Mouse (Mus musculus) liver, embryonic 11.5 days (tissue): ENCODE data around the gene Creld1. TPM values are rescaled to one million over a fixed set of nuclear protein-coding genes. Genes with fewer than 3 reads are reported as not detected.

Experiments
- ATAC-seq: fragments of 200-750 bp; cut with Nextera tagmentation; replicated peaks from 2 replicates; pipeline ENCODE4 v1.8.0; 2017; ENCODE audit warnings: moderate number of reproducible peaks, mild to moderate bottlenecking, moderate TSS enrichment, moderate library complexity; ENCODE audit not compliant: low FRiP score
- DNase-seq: peaks from one replicate; pipeline ENCODE4 v3.0.0-alpha.2; 2017; ENCODE audit warnings: low spot score
- H3K27ac ChIP-seq: fragments of 300-500 bp; sonication (generic); 2 replicates; pipeline ENCODE4 v1.5.1; 2014; ENCODE audit warnings: mild to moderate bottlenecking, low read depth, low read length, control low read depth
- H3K27me3 ChIP-seq: fragments of 300-500 bp; sonication (generic); replicated peaks from 2 replicates; pipeline ENCODE4 v1.6.1; 2014; ENCODE audit warnings: low read length, mixed read lengths; ENCODE audit not compliant: control insufficient read depth, insufficient read depth
- H3K36me3 ChIP-seq: fragments of 300-500 bp; sonication (generic); 2 replicates; pipeline ENCODE4 v1.6.1; 2014; ENCODE audit warnings: mild to moderate bottlenecking, low read length, moderate library complexity, mixed read lengths; ENCODE audit not compliant: control insufficient read depth, insufficient read depth
- H3K4me1 ChIP-seq: fragments of 300-500 bp; sonication (generic); replicated peaks from 2 replicates; pipeline ENCODE4 v1.6.1; 2014; ENCODE audit warnings: low read length, mixed read lengths; ENCODE audit not compliant: control insufficient read depth, insufficient read depth
- H3K4me2 ChIP-seq: fragments of 300-500 bp; sonication (generic); 2 replicates; pipeline ENCODE4 v1.6.1; 2014; ENCODE audit warnings: mild to moderate bottlenecking, control low read depth, moderate library complexity
- H3K4me3 ChIP-seq: fragments of 300-500 bp; sonication (generic); 2 replicates; pipeline ENCODE4 v1.5.1; 2014; ENCODE audit warnings: low read depth, low read length, control low read depth
- H3K9ac ChIP-seq: fragments of 300-500 bp; sonication (generic); 2 replicates; pipeline ENCODE4 v1.6.1; 2014; ENCODE audit warnings: low read depth, low read length, control low read depth
- H3K9me3 ChIP-seq: fragments of 300-500 bp; sonication (generic); 2 replicates; pipeline ENCODE4 v1.6.1; 2016; ENCODE audit warnings: low read length, inconsistent platforms, mixed read lengths; ENCODE audit not compliant: control insufficient read depth
- WGBS: fragments of 180-500 bp; shearing (Covaris S2); extraction: QIAGEN DNeasy Blood & Tissue Kit; methylation state at CpG from one replicate; pipeline ENCODE4 v1.1.7; 2014; 5-methylcytosine and 5-hydroxymethylcytosine counted together
- polyA plus RNA-seq: library from polyadenylated mRNA; unstranded; fragments of >200 nt; fragmentation: Nextera tagmentation; extraction: Ambion mirVana; gene quantifications from 2 replicates; pipeline ENCODE4 v1.2.1, GENCODE M21; 2014

The Creld1 gene
- polyA plus RNA-seq, 1 experiment from 2014 or later = 18.5 TPM

DNA sequence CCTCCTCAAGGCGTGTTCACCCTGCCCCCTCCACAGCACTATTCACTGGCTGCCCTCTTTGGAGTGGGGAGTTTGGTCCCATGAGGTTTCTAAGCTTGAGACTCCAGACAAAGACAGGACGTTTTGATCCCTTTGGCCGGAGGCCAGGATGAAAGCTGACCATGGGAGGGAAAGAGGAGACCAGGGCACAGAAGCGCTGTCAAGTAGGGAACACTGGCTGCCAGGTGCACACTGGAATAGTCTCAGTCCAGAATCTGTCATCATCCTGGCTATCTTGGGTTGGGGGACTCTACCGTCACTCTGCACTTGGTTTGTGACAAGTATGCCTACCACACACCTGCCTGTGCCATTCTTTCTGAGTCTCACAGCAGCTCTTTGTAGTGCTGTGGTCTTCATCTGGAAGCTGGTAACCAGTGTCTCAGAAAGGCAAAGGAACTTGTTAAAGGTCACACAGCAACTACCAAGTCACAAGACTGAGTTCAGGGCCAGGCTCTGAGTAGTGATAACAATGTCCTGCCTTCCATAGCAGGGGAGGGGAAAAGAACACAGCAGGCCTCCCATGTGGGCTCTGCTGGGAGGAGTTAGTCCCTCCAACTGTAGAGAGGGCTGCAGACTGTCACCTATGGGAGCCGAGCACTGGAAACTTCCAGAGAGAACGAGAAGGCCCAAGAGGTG is 25.3 kb downstream of the Creld1 start:
- no peaks in the 10 kb centered on the region for H3K36me3 ChIP-seq
- no peak overlapping the region for H3K27ac ChIP-seq
- no peak overlapping the region for H3K4me2 ChIP-seq
- no peak overlapping the region for H3K4me3 ChIP-seq
- H3K9me3 ChIP-seq = no peaks in the 10 kb centered on the region
- H3K27me3 ChIP-seq = no peaks in the 10 kb centered on the region
- DNase-seq (no peak), ATAC-seq (0 out of 2 replicates have a peak, but pooled peaks have one; percentile 43)
- WGBS = 70% methylated on average over 7 of the region's 7 CpGs
- H3K9ac ChIP-seq = no peak overlapping the region
- no peaks in the 10 kb centered on the region for H3K4me1 ChIP-seq

DNA sequence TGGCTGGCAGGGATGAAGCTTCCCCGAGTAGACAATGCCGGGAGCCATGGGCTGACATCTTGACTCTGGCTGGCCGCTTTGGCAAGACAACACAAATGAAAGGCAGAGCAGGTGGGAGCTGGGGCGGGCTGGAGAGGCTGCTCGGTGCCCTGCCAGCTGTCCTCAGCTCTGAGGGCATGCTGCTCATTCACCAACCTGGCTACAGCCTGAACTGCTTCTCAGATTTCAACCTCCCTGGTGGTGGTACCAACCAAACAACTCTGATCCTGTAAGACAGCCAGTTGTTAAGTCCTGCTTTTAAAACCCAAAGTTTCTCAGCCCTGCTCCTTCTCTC is 25.8 kb downstream of the Creld1 start:
- Histone ChIP-seq H3K4me1 (no peaks in the 10 kb centered on the region), H3K4me3 (no peak overlapping the region)
- 67% methylated on average over 5 of the region's 5 CpGs for WGBS

DNA sequence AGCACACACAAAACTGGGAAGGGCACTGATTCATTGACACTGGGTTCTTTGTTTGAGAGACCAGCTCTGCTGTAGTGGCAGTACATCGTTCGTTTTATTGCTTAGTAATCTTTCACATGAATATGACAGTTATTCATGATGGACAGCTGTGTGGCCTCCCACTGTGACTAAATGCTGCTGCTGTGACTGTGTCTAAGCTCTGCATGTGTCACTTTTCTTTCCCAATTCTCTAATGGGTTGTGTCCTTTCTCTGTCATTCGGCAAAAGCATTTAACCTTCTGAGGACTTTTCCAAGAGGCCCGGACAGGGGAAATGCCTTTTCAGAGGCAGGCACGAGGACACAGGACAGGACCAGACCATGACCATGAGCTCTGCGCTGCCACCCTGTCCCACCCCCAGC is 30.8 kb downstream of the Creld1 start:
- no peak overlapping the region for H3K4me3 ChIP-seq
- 91% methylated on average over 6 of the region's 6 CpGs for WGBS
- ATAC-seq (no peak), DNase-seq (no peak)
- H3K27ac ChIP-seq = no peak overlapping the region
- H3K9me3 ChIP-seq = peaks cover 4% of the 10 kb centered on the region; the same call in 1 of the 2 replicates
- no peaks in the 10 kb centered on the region for H3K4me1 ChIP-seq
- peaks cover 38% of the 10 kb centered on the region for H3K36me3 ChIP-seq
- H3K27me3 ChIP-seq = no peaks in the 10 kb centered on the region
- H3K9ac ChIP-seq = no peak overlapping the region
- no peak overlapping the region for H3K4me2 ChIP-seq

More for the DNA sequence above, 25.8 kb downstream of the Creld1 start:
- H3K9ac ChIP-seq = no peak overlapping the region
- no peaks in the 10 kb centered on the region for H3K27me3 ChIP-seq
- ATAC-seq (no peak), DNase-seq (no peak)
- peaks cover 4% of the 10 kb centered on the region for H3K36me3 ChIP-seq
- H3K4me2 ChIP-seq = no peak overlapping the region
- no peak overlapping the region for H3K27ac ChIP-seq
- H3K9me3 ChIP-seq = no peaks in the 10 kb centered on the region

DNA sequence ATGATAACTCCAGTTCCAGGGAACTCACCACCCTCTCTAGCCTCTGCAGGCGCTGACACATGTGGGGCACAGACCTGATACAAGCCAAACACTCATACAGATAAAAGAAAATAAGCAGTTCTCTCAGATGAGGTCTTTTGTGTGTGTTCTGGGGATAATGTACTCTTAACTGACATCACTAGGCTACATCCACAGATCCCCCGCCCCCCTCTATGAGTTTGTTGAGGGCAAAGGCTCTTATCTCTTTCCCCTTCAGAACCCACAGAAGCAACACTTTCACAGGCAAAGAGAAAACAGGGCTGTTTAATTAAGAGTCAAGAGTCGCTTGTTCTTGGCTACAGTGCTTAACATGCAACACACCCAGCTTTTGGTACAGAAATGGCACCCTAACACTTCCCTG is 31.5 kb downstream of the Creld1 start:
- Histone ChIP-seq H3K4me2 (no peak overlapping the region), H3K4me3 (no peak overlapping the region), H3K4me1 (no peaks in the 10 kb centered on the region), H3K27ac (no peak overlapping the region), H3K9me3 (peaks cover 4% of the 10 kb centered on the region; the same call in 1 of the 2 replicates), H3K36me3 (peaks cover 43% of the 10 kb centered on the region), H3K9ac (no peak overlapping the region), H3K27me3 (no peaks in the 10 kb centered on the region)
- DNase-seq (no peak), ATAC-seq (no peak)
- WGBS = 91% methylated on average over 3 of the region's 3 CpGs

DNA sequence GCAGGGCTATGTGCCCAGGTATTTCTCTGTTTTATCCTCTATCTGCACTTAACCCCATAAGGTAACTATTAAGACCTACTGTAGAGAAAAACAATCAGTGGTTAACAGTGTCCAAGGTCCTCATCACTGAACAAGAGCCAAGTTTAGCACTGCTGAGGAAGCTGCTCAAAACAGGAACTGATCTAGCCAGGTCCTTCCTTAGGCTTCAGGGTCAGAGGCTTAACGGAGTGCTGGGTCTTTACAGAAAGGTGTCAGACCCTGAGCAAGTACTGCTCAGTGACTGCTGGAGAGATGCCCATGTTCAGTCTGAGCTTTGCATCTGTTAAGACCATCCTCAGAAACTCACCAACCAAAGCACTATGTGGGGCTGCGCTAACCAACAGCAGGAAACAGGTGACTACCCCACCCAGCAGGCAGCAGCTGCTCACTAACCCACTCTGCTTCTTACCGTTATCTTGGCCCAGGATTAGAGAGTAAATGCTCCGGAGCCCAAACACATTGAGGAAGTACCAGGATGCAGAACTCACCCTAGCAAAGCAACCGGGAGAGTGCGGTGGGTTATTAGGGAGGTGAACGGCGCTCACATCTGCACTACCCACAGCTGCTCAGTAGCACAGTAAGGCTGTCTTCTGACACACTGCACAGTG is 34.5 kb downstream of the Creld1 start:
- H3K4me2 ChIP-seq = no peak overlapping the region
- no peak for ATAC-seq

DNA sequence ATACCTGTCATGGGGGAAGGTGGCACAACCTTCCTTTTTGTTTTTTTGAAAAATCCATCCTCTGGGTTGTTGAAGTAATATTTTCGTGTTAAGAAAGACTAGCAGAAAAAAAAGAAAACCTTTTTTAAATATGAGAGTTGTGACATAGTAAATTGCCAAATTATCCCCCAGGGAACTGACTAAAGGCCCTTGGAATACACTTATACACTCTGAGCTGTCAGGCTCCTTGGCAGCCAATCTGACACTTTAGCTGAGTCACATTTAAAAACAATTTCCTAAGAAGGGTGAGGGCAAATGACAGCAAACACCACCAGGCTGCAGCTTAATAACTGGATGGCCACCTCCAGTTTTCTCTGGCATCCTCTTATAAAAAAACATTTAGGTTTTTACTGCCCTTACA is 39.2 kb downstream of the Creld1 start:
- H3K9me3 ChIP-seq = no peaks in the 10 kb centered on the region
- no peak overlapping the region for H3K4me3 ChIP-seq
- no peak overlapping the region for H3K4me2 ChIP-seq
- H3K27me3 ChIP-seq = no peaks in the 10 kb centered on the region
- H3K36me3 ChIP-seq = peaks cover 41% of the 10 kb centered on the region
- H3K27ac ChIP-seq = no peak overlapping the region
- no peak for ATAC-seq
- no peaks in the 10 kb centered on the region for H3K4me1 ChIP-seq
- WGBS = 86% methylated on average over 1 of the region's 1 CpGs
- H3K9ac ChIP-seq = no peak overlapping the region
- DNase-seq = no peak

More for the DNA sequence above, 34.5 kb downstream of the Creld1 start:
- 74% methylated on average over 8 of the region's 8 CpGs for WGBS
- DNase-seq = no peak
- H3K9ac ChIP-seq = no peak overlapping the region
- H3K4me3 ChIP-seq = no peak overlapping the region
- H3K4me1 ChIP-seq = no peaks in the 10 kb centered on the region
- no peak overlapping the region for H3K27ac ChIP-seq
- H3K36me3 ChIP-seq = peaks cover 60% of the 10 kb centered on the region
- no peaks in the 10 kb centered on the region for H3K27me3 ChIP-seq
- peaks cover 4% of the 10 kb centered on the region; the same call in 1 of the 2 replicates for H3K9me3 ChIP-seq

DNA sequence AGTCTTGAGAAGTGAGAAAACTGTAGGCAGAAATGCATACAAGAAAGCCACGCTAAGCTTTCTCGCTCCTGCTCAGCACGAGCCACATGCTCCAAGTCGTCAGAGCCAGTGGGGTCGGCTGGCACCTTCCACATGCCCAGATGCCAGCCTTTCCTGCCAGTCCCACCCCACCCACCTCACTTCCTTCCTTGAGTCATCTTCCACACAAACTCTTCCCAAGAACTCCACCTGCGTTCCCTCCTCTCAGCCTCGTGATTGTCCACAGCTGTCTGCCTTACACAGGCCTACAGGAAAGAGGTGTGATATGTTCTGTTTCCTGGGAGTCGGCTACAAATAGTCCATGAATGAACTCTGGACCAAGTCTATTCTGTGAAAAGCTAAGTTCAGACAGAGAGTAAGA is 40.3 kb downstream of the Creld1 start:
- WGBS = 79% methylated on average over 8 of the region's 8 CpGs
- ATAC-seq = no peak

DNA sequence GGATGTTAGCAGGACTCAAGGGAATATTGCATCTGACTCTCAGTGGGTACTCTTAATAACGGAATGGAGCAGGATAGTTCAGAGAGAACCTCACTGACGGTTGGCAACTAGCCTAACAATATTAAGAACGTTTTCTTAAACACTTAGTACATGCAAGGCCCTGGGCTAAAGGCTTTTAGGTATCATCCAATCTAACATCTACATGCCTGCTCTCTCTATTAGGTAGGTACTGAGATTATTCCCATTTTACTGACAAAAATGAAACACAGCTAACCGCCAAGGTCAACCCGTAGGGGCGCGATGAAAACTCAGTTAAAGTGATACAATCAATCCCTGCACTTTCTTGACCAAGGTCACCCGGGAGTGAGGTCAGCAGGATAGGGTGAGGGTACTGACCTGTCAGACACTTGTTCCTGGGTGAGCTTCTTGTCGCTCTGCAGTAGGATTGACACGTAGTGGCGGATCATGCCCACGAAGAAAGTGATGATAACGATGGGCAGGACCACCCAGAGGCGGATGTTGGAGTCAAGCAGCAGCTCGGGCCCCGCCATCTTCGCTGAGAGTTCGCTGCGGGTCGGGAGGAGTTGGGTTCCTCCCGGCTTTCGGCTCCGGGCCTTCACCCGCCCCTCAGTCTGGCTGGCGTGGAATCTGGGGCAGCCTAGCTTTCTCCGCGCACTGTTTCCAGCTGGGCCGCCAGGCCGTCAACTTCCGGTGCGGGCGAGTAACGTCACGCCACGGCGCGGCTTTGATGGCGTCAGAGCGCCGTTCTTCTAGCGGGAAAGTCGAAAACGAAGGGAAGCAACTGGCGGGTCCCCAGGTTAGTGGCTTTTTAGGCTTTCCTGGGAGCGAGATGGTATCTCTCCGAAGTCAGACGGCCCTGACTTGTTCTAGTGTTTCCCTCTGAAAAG is 48.1 kb downstream of the Creld1 start, which contains the start of the genes Emc3 and Fancd2:
TSS of gene Emc3 (minus strand) at position 721 of the 908 bp plus-strand sequence.
TSS of gene Fancd2 (plus strand) at position 751 of the 908 bp plus-strand sequence.
- H3K27me3 ChIP-seq = no peaks in the 10 kb centered on the region
- ATAC-seq = peak; percentile 85
- peaks cover 7% of the 10 kb centered on the region; the same call in 1 of the 2 replicates for H3K36me3 ChIP-seq
- 1% methylated on average over 47 of the region's 47 CpGs for WGBS
- peaks cover 8% of the 10 kb centered on the region; the same call in 1 of the 2 replicates for H3K4me1 ChIP-seq
- H3K4me2 ChIP-seq = peak within 1 kb of the TSS; percentile 75
- no peaks in the 10 kb centered on the region for H3K9me3 ChIP-seq
- H3K4me3 ChIP-seq = peak within 1 kb of the TSS; percentile 70
- peak within 1 kb of the TSS; percentile 23; the same call in 1 of the 2 replicates for H3K27ac ChIP-seq
- peak within 1 kb of the TSS; percentile 64 for H3K9ac ChIP-seq
- peak; percentile 93 for DNase-seq

More for the DNA sequence above, 40.3 kb downstream of the Creld1 start:
- H3K27ac ChIP-seq = no peak overlapping the region
- peaks cover 31% of the 10 kb centered on the region for H3K36me3 ChIP-seq
- no peaks in the 10 kb centered on the region for H3K9me3 ChIP-seq
- DNase-seq = no peak
- no peak overlapping the region for H3K9ac ChIP-seq
- H3K27me3 ChIP-seq = no peaks in the 10 kb centered on the region
- no peak overlapping the region for H3K4me3 ChIP-seq
- H3K4me1 ChIP-seq = no peaks in the 10 kb centered on the region
- no peak overlapping the region for H3K4me2 ChIP-seq
